Mouse (Mus musculus): ENCODE measurements around the gene Mrgprd. TPM values are rescaled to one million over a fixed set of nuclear protein-coding genes. Genes with fewer than 3 reads are reported as not detected.

The Mrgprd gene
- total and polyA plus RNA-seq, 3 experiments = not detected

DNA sequence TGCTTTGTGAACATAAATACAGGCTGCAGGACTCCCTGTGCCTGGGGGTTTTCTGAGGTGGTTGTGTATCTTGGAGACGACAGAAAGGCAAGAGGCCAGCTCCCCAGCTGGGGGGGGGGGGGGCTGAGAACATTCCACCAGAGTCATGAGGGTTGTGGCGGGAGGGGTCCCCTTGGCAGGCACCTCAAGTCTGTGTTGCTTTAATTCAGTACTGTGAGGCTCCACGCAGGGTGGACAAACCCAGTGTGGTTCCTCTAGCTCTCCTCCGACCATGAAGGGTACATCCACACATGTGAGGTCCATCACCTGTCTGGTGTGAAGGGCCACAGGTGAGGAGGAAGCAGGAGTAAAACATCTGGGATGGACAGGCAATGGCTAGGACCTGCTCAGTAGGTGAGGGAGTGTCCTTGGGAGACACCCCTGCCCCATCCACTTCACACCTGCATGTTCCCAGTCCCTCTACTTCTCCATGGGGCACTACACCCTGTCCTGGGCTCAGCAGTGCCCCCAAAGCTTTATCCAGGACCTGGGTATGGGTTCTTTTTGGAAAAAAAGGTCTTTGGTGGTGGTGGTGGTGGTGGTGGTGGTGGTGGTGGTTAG, 19.9 kb downstream of the Mrgprd start:
- TF ChIP-seq MAX (IDR thresholded peaks at IDR 0.05; ENCODE audit: low read length) (no peak), CHD2 (IDR thresholded peaks at IDR 0.05; ENCODE audit: low read length) (no peak), ZC3H11A (IDR thresholded peaks at IDR 0.05; ENCODE audit: low read depth, low read length) (no peak), EP300 (IDR thresholded peaks at IDR 0.05; ENCODE audit: low read length) (no peak), MAZ (IDR thresholded peaks at IDR 0.05; ENCODE audit: low read depth, low read length) (no peak), CTCF (conservative IDR thresholded peaks at IDR 0.05 in 1 of 2, IDR thresholded peaks at IDR 0.05 in 1 of 2; ENCODE audit: low read depth in 2 of 2, low read length in 2 of 2) (no peak), NRF1 (IDR thresholded peaks at IDR 0.05; ENCODE audit: low read depth, low read length) (no peak), SMC3 (IDR thresholded peaks at IDR 0.05; ENCODE audit: low read depth, low read length) (no peak), TCF12 (IDR thresholded peaks at IDR 0.05; ENCODE audit: low read depth, low read length) (no peak), ZKSCAN1 (IDR thresholded peaks at IDR 0.05; ENCODE audit: borderline replicate concordance, low read depth, low read length) (no peak), RCOR1 (conservative IDR thresholded peaks at IDR 0.05; ENCODE audit: low read depth, low read length) (no peak), JUND (conservative IDR thresholded peaks at IDR 0.05; ENCODE audit: low read depth, low read length) (no peak), ELF1 (IDR thresholded peaks at IDR 0.05; ENCODE audit: low read depth, low read length) (no peak), JUN (IDR thresholded peaks at IDR 0.05; ENCODE audit: insufficient read depth, low read depth, low read length) (no peak), MEF2A (IDR thresholded peaks at IDR 0.05; ENCODE audit: borderline replicate concordance, low read depth, low read length) (no peak), RAD21 (IDR thresholded peaks at IDR 0.05; ENCODE audit: low read depth, low read length) (no peak), TBP (conservative IDR thresholded peaks at IDR 0.05; ENCODE audit: low read depth, low read length) (no peak), CHD1 (IDR thresholded peaks at IDR 0.05; ENCODE audit: low read depth, low read length) (no peak)
- dilution Hi-C loops (cut with MboI; ENCODE audit: extremely low pct_ligation_motif_present, extremely low pct_unique_long_range_greater_than_20kb, low sequenced_read_pairs) = no loop called here
- H3K9ac ChIP-seq (ENCODE audit: insufficient read depth, low read depth) = no peak overlapping the region
- no peaks in the 10 kb centered on the region for H3K36me3 ChIP-seq (replicated peaks in 1 of 2; ENCODE audit: control insufficient read depth in 1 of 2, insufficient read depth in 1 of 2, low read length in 1 of 2)
- DNase-seq (ENCODE audit: extremely low read depth) = no peak
- no peak overlapping the region for H3K4me2 ChIP-seq (ENCODE audit: insufficient read depth, low read depth, poor library complexity, severe bottlenecking)
- H3K4me1 ChIP-seq (ENCODE audit: control insufficient read depth in 1 of 2, insufficient read depth in 2 of 2) = no peaks in the 10 kb centered on the region
- no peak overlapping the region for H3K4me3 ChIP-seq (replicated peaks in 1 of 3; ENCODE audit: low read depth in 2 of 3, low read length in 2 of 3, poor library complexity in 1 of 3)
- no peak overlapping the region for H3K27ac ChIP-seq (ENCODE audit: insufficient read depth, low read depth)
- in situ Hi-C loops (cut with MboI; ENCODE audit: low pct_ligation_motif_present, low pct_unique_long_range_greater_than_20kb, low sequenced_read_pairs) = no loop called here
- H3K9me3 ChIP-seq (replicated peaks; ENCODE audit: low read length) = peaks cover 6% of the 10 kb centered on the region
- H3K27me3 ChIP-seq (replicated peaks) = peaks cover 53% of the 10 kb centered on the region
- H3K79me2 ChIP-seq (replicated peaks; ENCODE audit: control insufficient read depth, extremely low read depth, insufficient read depth, poor library complexity, severe bottlenecking) = no peaks in the 10 kb centered on the region

DNA sequence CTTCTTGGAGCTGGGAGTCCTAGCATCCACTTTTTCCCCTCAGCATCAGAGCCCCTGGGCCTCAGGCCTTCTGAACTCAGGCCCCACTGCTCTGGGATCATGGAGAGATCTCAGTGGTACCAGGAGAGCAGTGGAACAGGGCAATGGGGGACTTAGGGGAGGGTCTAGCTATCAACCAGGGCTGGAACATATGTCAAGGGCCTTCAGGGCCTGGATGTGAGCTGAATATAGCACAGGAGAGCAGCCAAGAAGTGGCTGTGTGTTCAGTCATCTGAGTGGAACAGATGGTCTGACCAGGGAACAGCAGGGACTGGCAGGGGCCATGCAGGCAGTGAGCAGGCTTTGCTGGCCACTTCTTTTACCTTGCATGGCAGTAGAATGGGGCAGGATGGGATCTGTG, 20.6 kb downstream of the Mrgprd start:
- dilution Hi-C loops (cut with MboI; ENCODE audit: extremely low pct_ligation_motif_present, extremely low pct_unique_long_range_greater_than_20kb, low sequenced_read_pairs) = no loop called here
- Histone ChIP-seq H3K4me1 (ENCODE audit: control insufficient read depth in 1 of 2, insufficient read depth in 2 of 2) (no peaks in the 10 kb centered on the region), H3K27me3 (replicated peaks) (peaks cover 47% of the 10 kb centered on the region), H3K27ac (ENCODE audit: insufficient read depth, low read depth) (no peak overlapping the region), H3K9ac (ENCODE audit: insufficient read depth, low read depth) (no peak overlapping the region), H3K79me2 (replicated peaks; ENCODE audit: control insufficient read depth, extremely low read depth, insufficient read depth, poor library complexity, severe bottlenecking) (no peaks in the 10 kb centered on the region), H3K36me3 (replicated peaks in 1 of 2; ENCODE audit: control insufficient read depth in 1 of 2, insufficient read depth in 1 of 2, low read length in 1 of 2) (no peaks in the 10 kb centered on the region), H3K4me3 (replicated peaks in 1 of 3; ENCODE audit: low read depth in 2 of 3, low read length in 2 of 3, poor library complexity in 1 of 3) (no peak overlapping the region), H3K4me2 (ENCODE audit: insufficient read depth, low read depth, poor library complexity, severe bottlenecking) (no peak overlapping the region), H3K9me3 (replicated peaks; ENCODE audit: low read length) (peaks cover 6% of the 10 kb centered on the region)
- TF ChIP-seq GABPA (IDR thresholded peaks at IDR 0.05; ENCODE audit: insufficient replicate concordance, low read depth, low read length) = no peak
- no peak for TF ChIP-seq ZNF384 (IDR thresholded peaks at IDR 0.05; ENCODE audit: low read depth, low read length)
- TF ChIP-seq CHD2 (IDR thresholded peaks at IDR 0.05; ENCODE audit: low read length) = no peak
- TF ChIP-seq POLR2AphosphoS2 (IDR thresholded peaks at IDR 0.05; ENCODE audit: low read depth, low read length) = no peak
- TF ChIP-seq MAFK (IDR thresholded peaks at IDR 0.05; ENCODE audit: insufficient replicate concordance, low read length) = no peak
- no peak for TF ChIP-seq USF1 (IDR thresholded peaks at IDR 0.05; ENCODE audit: low read depth, low read length)
- TF ChIP-seq CHD1 (IDR thresholded peaks at IDR 0.05; ENCODE audit: low read depth, low read length) = no peak
- TF ChIP-seq PAX5 (IDR thresholded peaks at IDR 0.05; ENCODE audit: low read length) = no peak
- TF ChIP-seq JUN (IDR thresholded peaks at IDR 0.05; ENCODE audit: insufficient read depth, low read depth, low read length) = no peak
- no peak for TF ChIP-seq USF2 (conservative IDR thresholded peaks at IDR 0.05; ENCODE audit: low read depth, low read length)
- DNase-seq (ENCODE audit: extremely low read depth) = no peak
- in situ Hi-C loops (cut with MboI; ENCODE audit: low pct_ligation_motif_present, low pct_unique_long_range_greater_than_20kb, low sequenced_read_pairs) = no loop called here
